In genomic region chr10:3572723-3573649, GRCm38 (mm10) we compare ENCODE assay signal across 8 mouse cellular contexts. TPM values are rescaled to one million over a fixed set of nuclear protein-coding genes. Genes with fewer than 3 reads are reported as not detected.
DNase-seq lines count a peak whose midpoint lies in the region; ATAC-seq lines count a peak whose summit lies in the region.

No protein-coding gene starts in this region.

- intact Hi-C loops in left cerebral cortex, postnatal 10 days (cut with DNase I): no loop called here

- H3K9ac ChIP-seq in intestine, embryonic 15.5 days: no peak overlapping the region
- no peak overlapping the region for H3K9ac ChIP-seq in midbrain, embryonic 16.5 days (ENCODE audit: low read depth, low read length)

- DNase-seq in cerebellum, adult 9-10 months: peak; percentile 5
- no peak for DNase-seq in cerebellum, adult 8-10 months
- DNase-seq in adrenal gland, postnatal 14 days: peak; percentile 57
- peak; percentile 19 to 52 for DNase-seq in left cerebral cortex, postnatal 10 days (ENCODE audit: extremely low spot score in 1 of 2, low spot score in 2 of 2)
- no peak for DNase-seq in cerebellum, adult 9-11 months

- no peaks in the 10 kb centered on the region for H3K36me3 ChIP-seq in intestine, embryonic 15.5 days
- H3K36me3 ChIP-seq in midbrain, embryonic 16.5 days (ENCODE audit: control insufficient read depth, insufficient read depth, low read length): no peaks in the 10 kb centered on the region

- no peaks in the 10 kb centered on the region for H3K4me1 ChIP-seq in intestine, embryonic 15.5 days (replicated peaks)
- no peaks in the 10 kb centered on the region for H3K4me1 ChIP-seq in midbrain, embryonic 16.5 days (ENCODE audit: control insufficient read depth, insufficient read depth, low read length)

- H3K27ac ChIP-seq in intestine, embryonic 15.5 days: no peak overlapping the region
- no peak overlapping the region for H3K27ac ChIP-seq in midbrain, embryonic 16.5 days (ENCODE audit: low read length)

- WGBS in intestine, embryonic 15.5 days: 57% methylated on average over 10 of the region's 10 CpGs
- 68% methylated on average over 10 of the region's 10 CpGs for WGBS in midbrain, embryonic 16.5 days

- peak; percentile 65 for ATAC-seq in frontal cortex, adult (ENCODE audit: low TSS enrichment)
- peak; percentile 87 for ATAC-seq in intestine, embryonic 15.5 days
- peak; percentile 62; the same call in 1 of the 2 replicates for ATAC-seq in midbrain, embryonic 16.5 days

- no peak overlapping the region for H3K4me3 ChIP-seq in intestine, embryonic 15.5 days (replicated peaks)
- no peak overlapping the region for H3K4me3 ChIP-seq in midbrain, embryonic 16.5 days (ENCODE audit: low read depth, low read length)

- H3K27me3 ChIP-seq in intestine, embryonic 15.5 days (replicated peaks): no peaks in the 10 kb centered on the region
- no peaks in the 10 kb centered on the region for H3K27me3 ChIP-seq in midbrain, embryonic 16.5 days (ENCODE audit: control insufficient read depth, insufficient read depth, low read depth, low read length)

- H3K9me3 ChIP-seq in intestine, embryonic 15.5 days: no peaks in the 10 kb centered on the region
- H3K9me3 ChIP-seq in midbrain, embryonic 16.5 days (replicated peaks; ENCODE audit: control insufficient read depth, low read length, poor library complexity, severe bottlenecking): no peaks in the 10 kb centered on the region

- no peak overlapping the region for H3K4me2 ChIP-seq in intestine, embryonic 15.5 days (replicated peaks)
- H3K4me2 ChIP-seq in midbrain, embryonic 16.5 days (ENCODE audit: low read length): no peak overlapping the region

RNA-seq across cellular contexts. Expression of gene Iyd, which starts 32.9 kb away (rescaled TPM):
- total RNA-seq in adrenal gland, postnatal 14 days (2021): 1.1 and 17.9 TPM in 2 replicates
- 4.4 and 5.5 TPM in 2 replicates for polyA plus RNA-seq in intestine, embryonic 15.5 days (2015; fragmentation: Nextera tagmentation; extraction: Ambion mirVana)
- total RNA-seq in left cerebral cortex, postnatal 10 days (2021): 1 to 10 TPM; 1.2 to 2.6 TPM
- polyA plus RNA-seq in midbrain, embryonic 16.5 days (2015; fragmentation: Nextera tagmentation; extraction: Ambion mirVana): 0.59 and 0.60 TPM in 2 replicates

Comparison
In these comparisons a context has a peak if more than half of its experiments do, and no peak if none do; other contexts are left out.
1. DNase-seq: peak in cerebellum, adult 9-10 months (single experiment), adrenal gland, postnatal 14 days (single experiment) and left cerebral cortex, postnatal 10 days (2 of 2); none in cerebellum, adult 8-10 months (single experiment) and cerebellum, adult 9-11 months (single experiment).
2. Peak in every context shown above with its lines, with median percentiles within 50 percentile points of each other: ATAC-seq.